ENCODE assay signal across 10 mouse cellular contexts in genomic region chr16:97431328-97431727, GRCm38 (mm10). TPM values are rescaled to one million over a fixed set of nuclear protein-coding genes. Genes with fewer than 3 reads are reported as not detected.
DNase-seq lines count a peak whose midpoint lies in the region; ATAC-seq and TF ChIP-seq lines count a peak whose summit lies in the region.
"Had no signal": no experiment of that assay in that cellular context is flagged by ENCODE, and none has a peak within 500 bp of the region (broad histone marks: within the 10 kb centered on the region; RNA-seq: fewer than 3 reads in every experiment).

No protein-coding gene starts in this region.

- no peak for TF ChIP-seq EP300 in liver, postnatal 0 days (IDR thresholded peaks at IDR 0.05; ENCODE audit: low read depth)
- no peak for TF ChIP-seq EP300 in heart, postnatal 0 days (IDR thresholded peaks at IDR 0.05; ENCODE audit: low read depth)

- no peak overlapping the region for H3K4me3 ChIP-seq in liver, postnatal 0 days (ENCODE audit: low read depth, low read length)
- H3K4me3 ChIP-seq in heart, postnatal 0 days (ENCODE audit: low read depth, low read length): no peak overlapping the region
- H3K4me3 ChIP-seq in intestine, postnatal 0 days (ENCODE audit: low read depth, low read length): no peak overlapping the region
- H3K4me3 ChIP-seq: myocyte had no signal

- H3K27ac ChIP-seq in liver, postnatal 0 days (ENCODE audit: low read depth): no peak overlapping the region
- no peak overlapping the region for H3K27ac ChIP-seq in heart, postnatal 0 days (ENCODE audit: low read depth)
- H3K27ac ChIP-seq in intestine, postnatal 0 days (ENCODE audit: low read depth, low read length): no peak overlapping the region

- no peak overlapping the region for H3K4me2 ChIP-seq in liver, postnatal 0 days (ENCODE audit: low read depth, low read length)
- no peak overlapping the region for H3K4me2 ChIP-seq in heart, postnatal 0 days (ENCODE audit: low read depth, low read length)
- H3K4me2 ChIP-seq in intestine, postnatal 0 days (replicated peaks; ENCODE audit: low read depth): no peak overlapping the region

- TF ChIP-seq CTCF in liver, postnatal 0 days (IDR thresholded peaks at IDR 0.05; ENCODE audit: low read depth): no peak
- TF ChIP-seq CTCF in heart, postnatal 0 days (IDR thresholded peaks at IDR 0.05; ENCODE audit: low read depth): no peak
- TF ChIP-seq CTCF in intestine, postnatal 0 days (IDR thresholded peaks at IDR 0.05; ENCODE audit: low read depth): no peak

- no peak overlapping the region for H3K9ac ChIP-seq in liver, postnatal 0 days (replicated peaks)
- H3K9ac ChIP-seq in heart, postnatal 0 days (replicated peaks; ENCODE audit: low read depth, low read length): no peak overlapping the region
- H3K9ac ChIP-seq in intestine, postnatal 0 days (ENCODE audit: low read depth, low read length): no peak overlapping the region

- DNase-seq in liver, postnatal 0 days: peak; percentile 20
- DNase-seq in liver: no peak
- peak; percentile 84 for DNase-seq in adrenal gland, postnatal 14 days
- DNase-seq in heart, postnatal 0 days (ENCODE audit: low spot score): peak; percentile 7
- DNase-seq in right cerebral cortex, adult 2 months (ENCODE audit: low spot score in 2 of 2): peak; percentile 45 to 53
- DNase-seq in embryo, embryonic 10 days (ENCODE audit: low spot score): no peak
- DNase-seq in spleen, adult 18-20 months: no peak
- DNase-seq: layer of hippocampus, postnatal 36 days had no signal

- H3K4me1 ChIP-seq in liver, postnatal 0 days (ENCODE audit: insufficient read depth): no peaks in the 10 kb centered on the region
- no peaks in the 10 kb centered on the region for H3K4me1 ChIP-seq in heart, postnatal 0 days (ENCODE audit: control insufficient read depth, insufficient read depth)
- H3K4me1 ChIP-seq in intestine, postnatal 0 days (replicated peaks; ENCODE audit: control insufficient read depth, insufficient read depth, low read length): no peaks in the 10 kb centered on the region

- no peaks in the 10 kb centered on the region for H3K9me3 ChIP-seq in liver, postnatal 0 days (ENCODE audit: low read length)
- no peaks in the 10 kb centered on the region for H3K9me3 ChIP-seq in heart, postnatal 0 days (replicated peaks; ENCODE audit: control insufficient read depth, low read length)
- no peaks in the 10 kb centered on the region for H3K9me3 ChIP-seq in intestine, postnatal 0 days (ENCODE audit: control insufficient read depth)

- no peaks in the 10 kb centered on the region for H3K36me3 ChIP-seq in liver, postnatal 0 days (replicated peaks; ENCODE audit: insufficient read depth, low read length)
- no peaks in the 10 kb centered on the region for H3K36me3 ChIP-seq in heart, postnatal 0 days (replicated peaks; ENCODE audit: control insufficient read depth, insufficient read depth, low read length)
- H3K36me3 ChIP-seq in intestine, postnatal 0 days (ENCODE audit: control insufficient read depth, insufficient read depth): no peaks in the 10 kb centered on the region

- 0 out of 2 replicates have a peak, but pooled peaks have one; percentile 23 for ATAC-seq in liver, postnatal 0 days
- ATAC-seq in heart, postnatal 0 days (ENCODE audit: insufficient read depth, low read depth): 0 out of 2 replicates have a peak, but pooled peaks have one; percentile 17
- no peak for ATAC-seq in intestine, postnatal 0 days

- 48% methylated on average over 4 of the region's 4 CpGs for WGBS in liver, postnatal 0 days (ENCODE audit: insufficient replicate concordance)
- WGBS in heart, postnatal 0 days: 43% methylated on average over 4 of the region's 4 CpGs
- 66% methylated on average over 4 of the region's 4 CpGs for WGBS in intestine, postnatal 0 days

- H3K27me3 ChIP-seq in liver, postnatal 0 days (ENCODE audit: insufficient read depth, low read length): no peaks in the 10 kb centered on the region
- H3K27me3 ChIP-seq in heart, postnatal 0 days (ENCODE audit: control insufficient read depth, insufficient read depth, low read length): no peaks in the 10 kb centered on the region
- H3K27me3 ChIP-seq in intestine, postnatal 0 days (replicated peaks; ENCODE audit: control insufficient read depth, insufficient read depth, low read length): no peaks in the 10 kb centered on the region

RNA-seq across cellular contexts. Expression of gene Mx1, which starts 31.4 kb away (rescaled TPM):
- polyA plus RNA-seq in liver, postnatal 0 days (2015; fragmentation: Nextera tagmentation; extraction: Ambion mirVana): 0.63 and 1.0 TPM in 2 replicates
- total RNA-seq in adrenal gland, postnatal 14 days (2021): 1.5 and 4.1 TPM in 2 replicates
- total RNA-seq in heart, postnatal 0 days (2014; rRNA removed; ENCODE audit: low replicate concordance): 0.35 and 0.80 TPM in 2 replicates
- polyA plus RNA-seq in heart, postnatal 0 days (2015; fragmentation: Nextera tagmentation; extraction: Ambion mirVana): 0.22 and 0.37 TPM in 2 replicates
- polyA plus RNA-seq in intestine, postnatal 0 days (2015; fragmentation: Nextera tagmentation; extraction: Ambion mirVana): 0.18 and 0.81 TPM in 2 replicates

Comparison
In these comparisons a context has a peak if more than half of its experiments do, and no peak if none do; other contexts are left out.
1. DNase-seq: peak in liver, postnatal 0 days (single experiment), adrenal gland, postnatal 14 days (single experiment), heart, postnatal 0 days (single experiment) and right cerebral cortex, adult 2 months (2 of 2); none in liver (single experiment), embryo, embryonic 10 days (single experiment) and spleen, adult 18-20 months (0 of 2).